Mouse (Mus musculus): ENCODE measurements around the gene Zdhhc1. TPM values are rescaled to one million over a fixed set of nuclear protein-coding genes. Genes with fewer than 3 reads are reported as not detected.

Zdhhc1 gene
- polyA plus RNA-seq, 1 experiment from 2014 or later: 19.0 TPM

GRCm38 (mm10) chr8:105437078-105437748, 59.5 kb downstream of the Zdhhc1 start:
- H3K9ac ChIP-seq (ENCODE audit: low read depth, low read length): no peak overlapping the region
- no peak for ATAC-seq (ENCODE audit: low FRiP score)
- no peaks in the 10 kb centered on the region for H3K36me3 ChIP-seq (ENCODE audit: control insufficient read depth, insufficient read depth, low read length)
- no peak for DNase-seq (ENCODE audit: low spot score)
- H3K27ac ChIP-seq (ENCODE audit: low read depth, low read length): no peak overlapping the region
- H3K4me3 ChIP-seq (ENCODE audit: low read depth, low read length): no peak overlapping the region
- 89% methylated on average over 5 of the region's 5 CpGs for WGBS
- H3K9me3 ChIP-seq (ENCODE audit: control insufficient read depth, low read length): no peaks in the 10 kb centered on the region
- H3K4me1 ChIP-seq (replicated peaks; ENCODE audit: control insufficient read depth, insufficient read depth, low read length): no peaks in the 10 kb centered on the region; the same call in 1 of the 2 replicates
- no peaks in the 10 kb centered on the region for H3K27me3 ChIP-seq (ENCODE audit: control insufficient read depth, insufficient read depth, low read length)
- no peak overlapping the region for H3K4me2 ChIP-seq (replicated peaks; ENCODE audit: low read depth, low read length)

- ATAC-seq (ENCODE audit: low FRiP score) (no peak), DNase-seq (ENCODE audit: low spot score) (no peak)
- Histone ChIP-seq H3K36me3 (ENCODE audit: control insufficient read depth, insufficient read depth, low read length) (no peaks in the 10 kb centered on the region), H3K4me2 (replicated peaks; ENCODE audit: low read depth, low read length) (no peak overlapping the region), H3K9me3 (ENCODE audit: control insufficient read depth, low read length) (no peaks in the 10 kb centered on the region), H3K4me3 (ENCODE audit: low read depth, low read length) (no peak overlapping the region), H3K27me3 (ENCODE audit: control insufficient read depth, insufficient read depth, low read length) (no peaks in the 10 kb centered on the region), H3K9ac (ENCODE audit: low read depth, low read length) (no peak overlapping the region), H3K4me1 (replicated peaks; ENCODE audit: control insufficient read depth, insufficient read depth, low read length) (no peaks in the 10 kb centered on the region; the same call in 1 of the 2 replicates), H3K27ac (ENCODE audit: low read depth, low read length) (no peak overlapping the region)
- 79% methylated on average over 5 of the region's 5 CpGs for WGBS
These were observed 60.5 kb downstream of the Zdhhc1 start for GRCm38 (mm10) chr8:105436218-105436617.

GRCm38 (mm10) chr8:105434136-105434535, 62.6 kb downstream of the Zdhhc1 start:
- 81% methylated on average over 5 of the region's 5 CpGs for WGBS
- ATAC-seq (ENCODE audit: low FRiP score): no peak
- Histone ChIP-seq H3K4me2 (replicated peaks; ENCODE audit: low read depth, low read length) (no peak overlapping the region), H3K9me3 (ENCODE audit: control insufficient read depth, low read length) (no peaks in the 10 kb centered on the region), H3K36me3 (ENCODE audit: control insufficient read depth, insufficient read depth, low read length) (no peaks in the 10 kb centered on the region), H3K4me1 (replicated peaks; ENCODE audit: control insufficient read depth, insufficient read depth, low read length) (no peaks in the 10 kb centered on the region; the same call in 1 of the 2 replicates), H3K27me3 (ENCODE audit: control insufficient read depth, insufficient read depth, low read length) (no peaks in the 10 kb centered on the region), H3K9ac (ENCODE audit: low read depth, low read length) (no peak overlapping the region), H3K4me3 (ENCODE audit: low read depth, low read length) (no peak overlapping the region), H3K27ac (ENCODE audit: low read depth, low read length) (0 out of 2 replicates have a peak overlapping the region, but pooled peaks have one; percentile 19)
- no peak for DNase-seq (ENCODE audit: low spot score)

GRCm38 (mm10) chr8:105433511-105433910, 63.2 kb downstream of the Zdhhc1 start:
- Histone ChIP-seq H3K4me1 (replicated peaks; ENCODE audit: control insufficient read depth, insufficient read depth, low read length) (no peaks in the 10 kb centered on the region; the same call in 1 of the 2 replicates), H3K36me3 (ENCODE audit: control insufficient read depth, insufficient read depth, low read length) (no peaks in the 10 kb centered on the region), H3K4me2 (replicated peaks; ENCODE audit: low read depth, low read length) (no peak overlapping the region), H3K4me3 (ENCODE audit: low read depth, low read length) (no peak overlapping the region), H3K27me3 (ENCODE audit: control insufficient read depth, insufficient read depth, low read length) (no peaks in the 10 kb centered on the region), H3K27ac (ENCODE audit: low read depth, low read length) (peak overlapping the region; percentile 19; the same call in 1 of the 2 replicates), H3K9ac (ENCODE audit: low read depth, low read length) (no peak overlapping the region), H3K9me3 (ENCODE audit: control insufficient read depth, low read length) (no peaks in the 10 kb centered on the region)
- DNase-seq (ENCODE audit: low spot score) (no peak), ATAC-seq (ENCODE audit: low FRiP score) (peak; percentile 45; the same call in 1 of the 2 replicates)
- WGBS: 41% methylated on average over 5 of the region's 5 CpGs

GRCm38 (mm10) chr8:105433021-105433420, 63.7 kb downstream of the Zdhhc1 start:
- ATAC-seq (ENCODE audit: low FRiP score) (peak; percentile 70), DNase-seq (ENCODE audit: low spot score) (peak; percentile 40)
- Histone ChIP-seq H3K27ac (ENCODE audit: low read depth, low read length) (peak overlapping the region; percentile 62; the same call in 1 of the 2 replicates), H3K4me1 (replicated peaks; ENCODE audit: control insufficient read depth, insufficient read depth, low read length) (no peaks in the 10 kb centered on the region; the same call in 1 of the 2 replicates), H3K27me3 (ENCODE audit: control insufficient read depth, insufficient read depth, low read length) (no peaks in the 10 kb centered on the region), H3K36me3 (ENCODE audit: control insufficient read depth, insufficient read depth, low read length) (no peaks in the 10 kb centered on the region), H3K4me2 (replicated peaks; ENCODE audit: low read depth, low read length) (no peak overlapping the region), H3K4me3 (ENCODE audit: low read depth, low read length) (no peak overlapping the region), H3K9ac (ENCODE audit: low read depth, low read length) (no peak overlapping the region), H3K9me3 (ENCODE audit: control insufficient read depth, low read length) (no peaks in the 10 kb centered on the region)
- 59% methylated on average over 6 of the region's 6 CpGs for WGBS

- Histone ChIP-seq H3K36me3 (ENCODE audit: control insufficient read depth, insufficient read depth, low read length) (no peaks in the 10 kb centered on the region), H3K9ac (ENCODE audit: low read depth, low read length) (no peak overlapping the region), H3K27me3 (ENCODE audit: control insufficient read depth, insufficient read depth, low read length) (no peaks in the 10 kb centered on the region), H3K27ac (ENCODE audit: low read depth, low read length) (no peak overlapping the region), H3K4me3 (ENCODE audit: low read depth, low read length) (no peak overlapping the region), H3K4me2 (replicated peaks; ENCODE audit: low read depth, low read length) (no peak overlapping the region), H3K4me1 (replicated peaks; ENCODE audit: control insufficient read depth, insufficient read depth, low read length) (no peaks in the 10 kb centered on the region; the same call in 1 of the 2 replicates), H3K9me3 (ENCODE audit: control insufficient read depth, low read length) (no peaks in the 10 kb centered on the region)
- ATAC-seq (ENCODE audit: low FRiP score) (0 out of 2 replicates have a peak, but pooled peaks have one; percentile 35), DNase-seq (ENCODE audit: low spot score) (no peak)
- WGBS: 55% methylated on average over 7 of the region's 7 CpGs
These were observed 64.8 kb downstream of the Zdhhc1 start for GRCm38 (mm10) chr8:105431743-105432515.

- Histone ChIP-seq H3K4me3 (ENCODE audit: low read depth, low read length) (no peak overlapping the region), H3K36me3 (ENCODE audit: control insufficient read depth, insufficient read depth, low read length) (no peaks in the 10 kb centered on the region), H3K9me3 (ENCODE audit: control insufficient read depth, low read length) (no peaks in the 10 kb centered on the region), H3K4me2 (replicated peaks; ENCODE audit: low read depth, low read length) (no peak overlapping the region), H3K27ac (ENCODE audit: low read depth, low read length) (no peak overlapping the region), H3K4me1 (replicated peaks; ENCODE audit: control insufficient read depth, insufficient read depth, low read length) (no peaks in the 10 kb centered on the region), H3K27me3 (ENCODE audit: control insufficient read depth, insufficient read depth, low read length) (no peaks in the 10 kb centered on the region), H3K9ac (ENCODE audit: low read depth, low read length) (no peak overlapping the region)
- WGBS: 84% methylated on average over 6 of the region's 6 CpGs
- no peak for ATAC-seq (ENCODE audit: low FRiP score)
- no peak for DNase-seq (ENCODE audit: low spot score)
These were observed 69.8 kb downstream of the Zdhhc1 start for GRCm38 (mm10) chr8:105426878-105427277.
